Mouse (Mus musculus) kidney, adult 18-20 months (tissue): ENCODE measurements around the gene Mtap.
A peak's percentile ranks its signal among the peaks of the same experiment; 100 is the strongest.

Source experiments
- DNase-seq: peaks from one replicate; pipeline ENCODE4 v3.0.0; 2021

Gene Mtap

GRCm38 (mm10) chr4:89136906-89137541, at the start of gene Mtap:
Gene Mtap (plus strand): TSS chr4:89137122.
- DNase-seq = peak; percentile 84

DNA sequence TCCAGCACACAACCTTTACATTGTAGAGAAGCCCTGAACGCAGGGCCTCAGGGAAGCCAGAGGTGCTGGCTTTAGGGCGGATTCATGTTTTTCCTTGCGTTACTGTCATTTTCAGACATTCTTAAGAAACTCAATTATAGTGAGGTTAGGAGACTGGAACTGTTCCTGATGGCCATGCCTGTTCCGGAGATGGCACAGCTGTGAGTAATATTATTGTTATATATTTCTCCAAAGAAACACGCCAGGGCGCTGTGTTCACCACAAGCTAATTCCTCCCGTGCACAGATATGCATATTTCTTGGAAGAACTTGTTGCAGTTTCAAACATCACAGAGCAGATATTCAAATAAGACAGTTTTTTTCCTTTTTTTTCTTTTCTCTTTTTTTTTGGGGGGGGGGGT, 47.8 kb upstream of the Mtap start:
- no peak for DNase-seq

- DNase-seq = no peak
These were observed 46.7 kb upstream of the Mtap start for GRCm38 (mm10) chr4:89090217-89090616.

GRCm38 (mm10) chr4:89092153-89092552, 44.8 kb upstream of the Mtap start:
- DNase-seq = no peak

DNA sequence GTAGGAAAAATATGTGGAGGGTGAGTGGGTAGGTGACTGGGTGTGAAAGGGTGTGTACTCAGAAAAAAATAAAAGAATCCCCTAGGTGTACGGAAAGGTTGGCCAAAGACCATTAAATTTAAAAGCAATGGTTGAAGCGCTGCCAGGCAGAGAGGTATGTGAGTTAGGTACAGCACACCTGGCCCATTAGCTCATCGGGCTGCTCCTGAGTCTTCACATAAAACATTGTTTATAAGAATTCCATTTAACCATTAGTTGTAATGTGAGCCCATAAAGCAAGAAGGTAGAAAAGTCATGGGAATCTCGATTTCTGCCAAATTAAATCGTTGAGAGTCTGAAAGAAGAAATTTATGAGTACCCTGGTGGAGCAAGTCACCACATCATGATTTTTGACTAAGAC, 42.1 kb upstream of the Mtap start:
- DNase-seq = no peak

DNA sequence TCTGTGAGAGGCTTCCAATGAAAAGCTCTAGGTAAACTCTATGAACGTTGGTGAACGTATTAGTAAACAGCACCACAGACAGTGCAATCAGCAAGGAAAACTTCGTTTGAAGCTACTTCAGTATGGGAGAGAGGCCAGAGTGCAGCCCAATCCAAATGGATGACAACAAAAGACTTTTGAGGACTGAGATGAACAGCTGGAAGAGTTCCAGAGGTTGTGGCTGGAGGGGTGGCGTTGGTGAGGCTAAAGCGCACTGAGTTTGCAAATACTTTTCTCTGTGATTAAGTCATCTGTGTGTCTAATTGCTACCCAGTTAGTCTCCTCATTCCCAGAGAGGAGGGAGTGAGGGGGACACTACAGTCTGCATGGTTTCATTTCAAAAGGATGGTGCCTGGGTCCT, 38.7 kb upstream of the Mtap start:
- no peak for DNase-seq

DNA sequence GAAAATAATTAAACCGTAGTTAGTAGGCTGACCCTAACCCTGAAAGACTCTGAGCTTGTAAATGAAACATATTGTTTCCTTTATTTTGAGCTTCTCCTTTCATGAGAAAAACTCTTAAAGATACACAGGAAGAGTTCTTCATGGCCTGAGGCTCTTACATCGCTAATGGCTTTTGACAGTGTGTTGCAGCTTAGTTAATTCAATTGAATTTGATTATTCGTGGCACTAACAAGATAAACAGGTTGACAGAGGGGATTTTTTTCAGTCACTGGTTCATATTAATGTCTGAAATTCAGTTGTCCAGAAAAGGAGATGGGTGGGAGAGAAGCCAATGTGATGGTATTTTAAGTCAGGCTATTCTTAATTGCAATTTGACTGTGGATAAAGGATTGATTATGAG, 35.6 kb upstream of the Mtap start:
- no peak for DNase-seq

DNA sequence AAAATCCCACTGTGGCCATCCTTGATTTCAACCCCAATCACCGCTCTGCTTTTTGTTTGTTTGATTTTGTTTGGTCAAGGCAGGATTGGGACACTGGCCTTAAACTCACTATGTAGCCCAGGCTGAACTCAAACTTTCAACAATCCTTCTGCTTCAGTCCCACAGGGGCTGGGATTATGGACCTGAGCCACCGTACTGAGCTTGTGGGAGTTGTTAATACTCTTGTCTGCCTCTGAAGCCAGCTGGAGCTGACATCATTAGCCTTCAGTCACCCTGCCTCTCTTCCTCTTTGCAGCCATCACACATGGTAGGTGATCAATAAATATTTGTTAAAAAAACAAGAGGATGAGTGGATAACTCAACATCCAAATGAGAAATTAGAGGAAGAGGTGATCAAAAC, 34.6 kb upstream of the Mtap start:
- no peak for DNase-seq

DNA sequence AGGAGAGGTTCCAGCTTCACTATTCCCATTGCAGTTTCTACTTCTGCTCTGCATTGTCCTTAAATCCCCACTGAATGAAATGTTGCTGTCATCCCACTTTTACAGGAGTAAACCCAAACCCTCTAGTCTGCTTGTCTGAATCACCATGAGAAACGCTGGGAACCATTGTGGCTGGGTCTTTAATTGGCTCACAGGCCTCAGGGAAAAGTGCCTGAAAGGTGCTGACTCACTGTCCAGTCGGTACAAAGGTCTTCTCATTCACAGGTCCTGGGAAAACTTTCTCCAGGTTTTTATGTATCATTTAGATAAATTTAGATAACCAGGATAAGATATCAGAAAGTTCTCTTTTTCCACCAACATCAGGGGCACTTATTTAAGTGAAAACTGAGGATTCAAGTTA, 31.4 kb upstream of the Mtap start:
- DNase-seq = no peak

DNA sequence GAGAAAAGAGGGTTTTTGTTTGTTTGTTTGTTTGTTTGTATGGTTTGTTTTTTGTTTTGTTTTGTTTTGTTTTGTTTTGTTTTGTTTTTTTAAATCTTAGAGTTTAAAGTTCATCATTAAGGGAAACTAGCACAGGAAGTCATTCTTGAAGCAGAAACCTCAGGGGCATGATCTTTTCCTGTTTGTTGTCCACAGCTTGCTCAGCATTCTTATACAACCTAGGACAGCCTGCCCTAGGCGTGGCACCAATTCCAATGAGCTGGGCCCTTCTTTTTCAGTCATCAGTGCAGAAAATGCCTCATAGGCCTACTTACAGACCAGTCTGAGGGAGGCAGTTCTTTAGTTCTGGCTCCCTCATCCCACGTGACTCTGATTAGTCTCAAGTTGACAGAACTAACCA, 30.4 kb upstream of the Mtap start:
- no peak for DNase-seq

DNA sequence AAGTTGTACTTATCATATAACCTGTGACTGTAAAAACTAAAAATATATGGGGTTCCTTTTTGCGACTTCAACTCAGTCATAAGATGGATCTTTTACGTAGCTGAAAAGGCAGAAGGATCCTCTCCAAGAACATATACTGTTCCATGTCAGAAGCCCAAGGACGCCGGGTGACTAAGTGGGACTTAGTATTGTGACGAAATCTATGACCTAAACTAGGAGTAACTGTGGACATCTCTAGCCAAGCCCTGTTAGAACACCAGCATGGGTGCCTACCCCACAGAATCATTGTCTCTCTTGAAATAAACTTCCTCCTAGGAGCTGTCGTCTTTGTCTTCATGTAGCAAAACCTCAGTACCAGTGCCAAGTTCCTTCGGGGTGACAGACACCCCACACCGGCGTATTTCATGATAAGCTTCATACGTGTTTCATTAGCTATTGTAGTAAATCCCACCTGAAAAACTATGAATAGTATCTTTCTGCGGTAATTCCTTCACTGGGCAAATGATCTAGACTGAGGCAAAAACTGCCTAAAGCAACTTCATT, 24.7 kb upstream of the Mtap start:
- no peak for DNase-seq

DNA sequence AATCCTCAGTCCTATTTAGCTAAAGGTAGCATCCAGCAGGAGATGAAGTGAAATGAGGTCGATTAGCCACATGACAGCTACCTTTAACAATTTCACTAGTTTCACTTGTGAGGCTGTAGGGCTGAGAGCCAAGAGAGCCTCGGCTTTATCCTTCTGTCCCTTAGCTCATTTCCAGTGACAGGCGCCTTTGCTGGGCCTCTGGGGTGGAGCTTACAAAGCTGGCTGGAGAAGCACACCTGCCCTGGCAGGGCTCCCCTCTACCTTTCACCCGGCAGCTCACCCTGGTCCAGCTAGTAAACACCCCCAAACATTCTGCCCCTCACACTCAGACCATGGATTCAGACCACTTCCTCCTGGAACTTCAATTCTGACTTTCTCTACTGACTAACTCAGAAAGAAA, 24.1 kb upstream of the Mtap start:
- DNase-seq = no peak

DNA sequence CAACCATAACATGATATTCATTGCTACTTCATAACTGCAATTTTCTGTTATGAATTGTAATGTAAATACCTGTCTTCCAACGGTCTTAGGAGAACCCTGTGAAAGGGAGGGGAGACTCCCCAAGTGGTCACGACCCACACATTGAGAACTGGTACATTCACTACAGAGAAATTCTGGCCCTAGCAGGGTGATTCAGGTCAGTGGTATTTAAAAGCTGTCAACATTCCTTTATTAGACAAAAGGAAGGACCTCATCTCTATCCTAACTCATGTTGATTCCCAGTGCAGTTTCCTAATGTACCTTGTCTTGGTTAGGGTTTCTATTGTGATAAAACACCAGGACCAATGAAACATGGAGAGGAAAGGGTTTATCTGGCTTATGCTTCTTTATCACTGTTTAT, 20.9 kb upstream of the Mtap start:
- DNase-seq = no peak

DNA sequence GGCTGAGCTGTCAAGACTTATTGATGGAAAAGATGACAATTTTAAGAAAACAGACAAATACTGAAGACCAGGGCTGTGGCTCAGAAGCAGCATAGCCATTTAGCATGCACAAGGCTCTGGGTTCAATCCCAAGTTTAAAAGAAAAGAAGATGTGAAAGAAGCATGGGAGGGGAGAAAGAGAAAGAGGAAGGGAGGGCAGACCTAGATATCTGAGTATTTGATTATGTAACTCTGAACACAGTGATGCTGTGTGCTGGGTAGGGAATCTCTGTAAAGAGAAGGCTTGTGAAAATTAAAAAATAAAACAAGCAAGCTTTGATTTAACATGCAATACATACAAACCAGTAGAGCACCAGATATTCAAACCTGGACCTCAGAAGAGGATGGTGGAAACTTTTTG, 17.0 kb upstream of the Mtap start:
- no peak for DNase-seq

- no peak for DNase-seq
These were observed 16.6 kb upstream of the Mtap start for GRCm38 (mm10) chr4:89120353-89120752.

- no peak for DNase-seq
These were observed 13.3 kb upstream of the Mtap start for GRCm38 (mm10) chr4:89123446-89124243.

GRCm38 (mm10) chr4:89127674-89128073, 9.2 kb upstream of the Mtap start:
- DNase-seq = no peak

- DNase-seq = peak; percentile 46
These were observed 8.6 kb upstream of the Mtap start for GRCm38 (mm10) chr4:89128080-89128936.

GRCm38 (mm10) chr4:89128937-89129277, 8.0 kb upstream of the Mtap start:
- DNase-seq = no peak

DNA sequence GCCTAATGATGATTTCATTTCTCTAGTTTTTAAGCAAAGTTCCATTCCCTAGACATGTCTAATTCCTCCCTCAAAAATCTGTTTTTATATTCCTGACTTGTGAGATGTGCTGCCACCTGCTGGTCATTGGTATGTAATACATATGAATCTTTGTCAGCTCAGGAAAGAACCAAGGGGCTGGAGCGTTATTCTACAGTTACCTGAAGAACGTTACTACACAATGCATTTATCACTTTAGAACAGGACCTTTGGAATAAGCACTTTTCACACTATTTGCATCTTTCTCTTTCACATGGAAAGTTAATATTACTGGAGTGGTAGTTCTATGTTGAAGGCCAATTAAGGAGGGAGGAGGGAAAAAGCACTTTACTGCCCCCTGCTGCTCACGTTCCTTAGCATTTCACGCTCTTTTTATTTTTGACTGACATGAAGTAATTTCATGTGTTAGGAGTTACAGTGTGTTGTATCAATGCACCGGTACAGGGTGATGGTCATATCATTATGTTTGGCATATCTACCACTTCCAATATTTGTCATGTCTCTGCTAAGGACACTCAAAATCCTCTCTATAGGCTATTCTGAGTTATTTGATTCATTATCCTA, 7.5 kb upstream of the Mtap start:
- peak; percentile 69 for DNase-seq

- no peak for DNase-seq
These were observed 5.1 kb upstream of the Mtap start for GRCm38 (mm10) chr4:89131795-89132194.

DNA sequence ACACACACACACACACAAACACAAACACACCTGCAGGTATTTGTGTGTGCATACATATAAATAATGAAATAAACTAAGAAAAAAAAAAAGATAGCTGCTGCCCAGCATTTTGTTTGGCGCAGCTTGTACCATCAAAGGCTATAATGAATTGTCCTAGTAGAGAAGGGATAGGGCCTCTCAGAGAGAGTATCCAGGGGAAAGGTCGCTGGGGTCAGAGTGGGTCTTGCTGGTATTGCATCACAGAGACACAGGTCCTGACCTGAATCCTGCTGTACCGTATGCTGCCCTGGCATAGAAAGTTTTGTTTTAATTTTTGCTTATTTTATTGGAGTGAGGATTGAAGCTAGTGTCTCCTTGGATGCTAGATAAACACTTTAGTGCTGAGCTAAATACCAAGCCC, 566 bp upstream of the Mtap start:
- no peak for DNase-seq
